Mouse (Mus musculus) cerebellum, adult 11-12 months (tissue): ENCODE measurements at regions not wholly inside any gene's neighbourhood (a gene's known extent, or its start where the extent isn't known, plus 50 kb on each side); places are given as distances from the start of the nearest gene placed in this dataset.

Experiments used
- DNase-seq: peaks from one replicate; pipeline ENCODE4 v3.0.0; 2022

DNA sequence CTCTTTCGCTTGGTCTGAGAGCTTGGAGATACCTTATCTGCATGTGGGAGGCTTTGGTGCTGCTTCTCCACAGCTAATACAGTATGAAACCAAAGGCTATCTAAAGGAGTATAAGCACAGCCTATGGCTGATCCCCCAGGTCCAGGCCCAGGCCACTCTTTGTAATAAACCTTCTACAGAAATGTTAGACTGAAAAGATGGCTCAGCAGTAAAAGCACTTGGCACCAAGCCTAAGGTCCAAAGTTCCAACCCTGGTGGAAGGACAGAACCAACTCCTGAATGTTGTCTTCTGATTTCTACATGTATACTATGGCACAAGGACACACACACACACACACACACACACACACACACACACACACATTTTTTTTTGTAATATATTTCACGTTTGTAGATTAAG lies 1397.2 kb upstream of the Cntnap5a start:
- DNase-seq: no peak

DNA sequence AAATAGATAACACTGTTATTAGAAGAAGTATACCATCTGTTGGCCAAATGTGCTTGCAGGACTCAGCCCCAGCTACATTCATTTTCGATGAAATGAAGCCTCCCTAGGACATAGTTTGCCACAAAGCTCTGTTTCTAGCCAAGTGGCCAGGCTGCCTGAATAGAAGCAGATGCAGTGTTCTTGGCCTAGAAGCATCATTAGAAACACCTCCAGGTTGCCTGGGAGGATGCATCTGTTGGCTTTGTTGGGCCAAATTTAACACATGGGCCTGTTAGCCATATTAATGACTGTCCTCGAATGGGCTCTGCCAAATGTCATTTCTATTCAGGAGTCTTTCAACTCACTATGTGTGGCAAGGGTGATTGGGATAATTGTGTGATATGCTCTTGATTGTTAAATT lies 1354.0 kb upstream of the Cntnap5a start:
- peak; percentile 94 for DNase-seq

DNA sequence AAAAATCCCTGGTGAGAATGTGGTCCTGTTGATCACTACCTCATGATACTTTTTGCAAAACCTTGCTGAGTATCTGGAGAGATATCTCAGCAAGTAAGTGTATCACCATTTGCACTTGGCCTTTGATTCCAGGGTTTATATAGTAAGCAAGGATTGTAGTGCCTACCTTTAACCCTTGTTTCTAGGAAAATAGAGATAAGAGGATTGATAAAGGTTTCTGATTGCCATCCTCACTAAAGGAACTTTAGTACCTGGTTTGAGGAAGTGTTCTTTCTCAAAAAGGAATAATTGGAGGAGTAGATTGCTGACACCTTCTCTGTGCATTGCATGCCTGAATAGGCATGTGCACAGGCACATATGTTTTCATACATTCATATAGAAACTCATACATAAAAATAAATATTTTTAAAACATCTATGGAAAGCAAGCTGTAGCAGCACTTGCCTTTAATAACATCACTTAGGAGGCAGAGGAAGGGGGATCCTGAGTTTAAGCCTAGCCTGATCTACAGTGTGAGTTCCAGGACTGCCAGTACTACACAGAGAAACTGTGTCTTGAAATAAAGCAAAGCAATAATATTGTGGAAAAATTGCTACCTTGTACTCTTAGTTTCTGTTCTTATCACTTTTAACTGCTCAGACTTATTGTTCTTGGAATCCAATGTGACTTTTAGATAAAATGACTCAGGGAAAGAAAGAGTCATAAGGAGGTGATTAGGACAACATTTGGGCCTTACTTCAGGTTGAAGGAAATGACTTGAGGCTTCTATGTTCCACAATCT lies 1326.2 kb upstream of the Cntnap5a start:
- DNase-seq: no peak

DNA sequence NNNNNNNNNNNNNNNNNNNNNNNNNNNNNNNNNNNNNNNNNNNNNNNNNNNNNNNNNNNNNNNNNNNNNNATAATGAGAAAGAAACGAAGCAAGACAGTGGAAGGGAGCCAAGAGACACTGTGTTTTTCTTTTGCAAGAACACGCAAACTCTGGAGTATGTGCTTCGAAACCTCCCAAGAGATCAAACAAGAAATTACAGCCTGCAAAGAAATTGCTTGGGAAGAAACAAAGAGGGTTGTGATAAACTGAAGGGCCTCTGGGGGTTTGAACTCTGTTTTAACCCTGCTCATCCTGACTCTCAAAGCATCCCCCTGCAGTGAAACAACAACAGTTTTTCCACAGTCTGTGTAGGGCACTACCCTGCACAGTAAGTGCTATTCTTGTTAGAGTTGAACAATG lies 1292.5 kb upstream of the Cntnap5a start:
- no peak for DNase-seq
